Mouse (Mus musculus) ES-CJ7 (cell line): ENCODE results near the gene Spink2.

Experiments
- DNase-seq: peaks from one replicate; pipeline ENCODE4 v3.0.0; 2011; ENCODE audit warnings: low read depth, low spot score

Spink2 gene

GRCm38 (mm10) chr5:77193951-77194350 lies 17.3 kb downstream of the Spink2 start:
- peak; percentile 81 for DNase-seq

DNA sequence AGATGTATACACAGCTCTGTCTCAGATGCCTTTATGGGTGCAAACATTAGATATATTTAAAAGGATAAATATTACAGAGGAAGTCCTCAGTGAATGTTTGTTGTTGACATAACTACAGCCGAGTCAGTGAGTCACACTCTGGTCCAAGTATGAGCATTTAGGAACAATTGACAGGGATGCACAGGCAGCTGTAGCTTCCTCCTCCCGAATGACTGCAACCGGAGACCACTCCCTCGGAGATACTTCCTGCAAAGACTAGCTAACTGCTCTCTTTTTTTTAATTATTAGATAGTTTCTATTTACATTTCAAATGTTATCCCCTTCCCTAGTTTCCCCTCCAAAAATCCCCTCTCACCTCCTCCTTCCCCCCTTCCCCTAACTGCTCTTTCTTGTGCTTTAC lies 18.0 kb downstream of the Spink2 start:
- DNase-seq, result no peak

- no peak for DNase-seq
Measured at GRCm38 (mm10) chr5:77191631-77192030, 19.6 kb downstream of the Spink2 start.

GRCm38 (mm10) chr5:77191106-77191505 lies 20.2 kb downstream of the Spink2 start:
- no peak for DNase-seq

- peak; percentile 80 for DNase-seq
Measured at GRCm38 (mm10) chr5:77188738-77189137, 22.5 kb downstream of the Spink2 start.

- no peak for DNase-seq
Measured at GRCm38 (mm10) chr5:77185351-77185750, 25.9 kb downstream of the Spink2 start.

DNA sequence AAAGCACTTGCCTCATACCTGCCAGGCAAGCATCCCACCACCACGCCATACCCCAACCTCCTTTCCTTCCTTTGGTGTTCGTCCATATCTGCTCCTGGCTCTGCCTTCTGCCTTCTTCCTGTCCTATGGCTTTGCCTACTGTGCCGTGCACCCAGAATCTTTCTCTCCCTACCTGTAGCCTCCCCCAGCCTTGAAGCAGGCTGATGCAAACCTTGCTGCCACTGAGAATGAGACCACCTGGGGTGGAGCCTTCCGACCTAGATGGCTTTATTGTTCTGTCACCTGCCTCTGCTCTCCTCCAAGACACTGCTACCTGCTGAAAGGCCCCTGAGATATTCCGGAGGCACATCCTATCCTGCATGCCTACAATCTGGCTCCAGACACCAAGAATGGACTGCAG lies 27.4 kb downstream of the Spink2 start:
- DNase-seq, result peak; percentile 37

DNA sequence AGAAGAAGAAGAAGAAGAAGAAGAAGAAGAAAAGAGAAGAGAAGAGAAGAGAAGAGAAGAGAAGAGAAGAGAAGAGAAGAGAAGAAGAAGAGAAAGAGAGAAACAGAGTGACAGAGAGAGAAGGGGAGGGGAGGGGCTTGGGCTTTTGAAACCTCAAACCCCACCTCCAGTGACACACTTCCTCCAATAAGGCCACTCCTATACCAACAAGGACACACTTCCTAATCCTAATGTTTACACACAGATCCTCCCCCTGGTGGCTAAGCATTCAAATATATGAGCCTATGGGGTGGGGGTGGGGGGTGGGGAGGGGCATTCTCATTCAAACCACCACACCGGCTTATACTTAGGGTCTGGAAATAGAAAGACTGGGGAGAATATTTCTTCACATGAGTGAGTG lies 27.9 kb downstream of the Spink2 start:
- DNase-seq, result peak; percentile 50

GRCm38 (mm10) chr5:77181508-77181907 lies 29.8 kb downstream of the Spink2 start:
- DNase-seq, result no peak

- DNase-seq, result no peak
Measured at GRCm38 (mm10) chr5:77178976-77179375, 32.3 kb downstream of the Spink2 start.

GRCm38 (mm10) chr5:77178008-77178407 lies 33.3 kb downstream of the Spink2 start:
- no peak for DNase-seq

- no peak for DNase-seq
Measured at GRCm38 (mm10) chr5:77174779-77175178, 36.5 kb downstream of the Spink2 start.

GRCm38 (mm10) chr5:77170593-77170992 lies 40.7 kb downstream of the Spink2 start:
- DNase-seq, result peak; percentile 41

DNA sequence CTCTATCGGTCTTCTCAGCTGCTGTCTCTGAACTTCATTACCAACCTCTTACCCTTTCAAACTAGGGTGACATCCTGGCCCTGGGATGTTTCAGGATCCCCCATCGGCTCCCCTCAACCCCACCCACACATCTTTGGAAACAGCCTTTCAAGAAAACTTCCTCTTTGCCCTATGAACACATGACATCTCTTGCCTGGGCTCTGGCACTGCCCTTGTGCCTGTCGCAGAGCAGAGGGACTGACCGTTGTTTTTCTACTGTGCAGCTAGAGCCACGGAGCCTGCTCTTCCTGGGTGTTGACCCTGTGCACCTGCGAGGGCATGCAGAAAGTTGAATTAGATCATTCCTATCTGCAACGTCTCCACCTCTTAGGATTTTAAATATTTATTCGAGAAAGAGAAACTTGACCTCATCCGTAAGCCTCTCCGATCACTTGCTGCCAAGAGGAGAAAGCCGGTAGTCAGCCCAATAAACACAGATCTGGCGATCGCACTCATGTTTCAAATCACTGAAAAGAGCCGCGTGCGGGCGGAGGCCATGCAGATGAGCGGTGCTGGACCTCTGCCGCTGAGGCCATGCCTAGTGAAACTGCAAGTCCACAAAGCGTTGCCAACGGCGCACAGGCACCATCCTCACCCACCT lies 43.8 kb downstream of the Spink2 start:
- DNase-seq, result no peak

- no peak for DNase-seq
Measured at GRCm38 (mm10) chr5:77165703-77166625, 45.3 kb downstream of the Spink2 start.

GRCm38 (mm10) chr5:77163597-77163996 lies 47.7 kb downstream of the Spink2 start:
- no peak for DNase-seq

DNA sequence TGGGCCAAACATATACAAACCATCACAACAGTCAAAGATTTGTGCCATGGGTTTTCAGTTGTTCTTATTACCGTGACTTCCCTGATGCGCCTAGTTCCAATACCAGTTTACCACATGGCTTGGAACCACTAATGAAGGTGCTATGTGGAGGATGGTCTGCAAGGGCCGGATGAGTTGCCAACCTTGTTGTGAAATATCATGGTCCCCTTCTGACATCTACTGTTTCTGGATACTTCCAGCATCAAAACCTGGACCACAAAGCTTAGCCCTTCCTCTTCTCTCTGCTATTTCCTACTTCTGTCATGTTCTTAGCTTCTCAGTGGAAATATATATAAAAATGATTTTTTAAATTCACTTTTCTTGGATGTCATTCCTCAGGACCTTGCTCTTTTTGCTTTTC lies 48.7 kb downstream of the Spink2 start:
- no peak for DNase-seq

DNA sequence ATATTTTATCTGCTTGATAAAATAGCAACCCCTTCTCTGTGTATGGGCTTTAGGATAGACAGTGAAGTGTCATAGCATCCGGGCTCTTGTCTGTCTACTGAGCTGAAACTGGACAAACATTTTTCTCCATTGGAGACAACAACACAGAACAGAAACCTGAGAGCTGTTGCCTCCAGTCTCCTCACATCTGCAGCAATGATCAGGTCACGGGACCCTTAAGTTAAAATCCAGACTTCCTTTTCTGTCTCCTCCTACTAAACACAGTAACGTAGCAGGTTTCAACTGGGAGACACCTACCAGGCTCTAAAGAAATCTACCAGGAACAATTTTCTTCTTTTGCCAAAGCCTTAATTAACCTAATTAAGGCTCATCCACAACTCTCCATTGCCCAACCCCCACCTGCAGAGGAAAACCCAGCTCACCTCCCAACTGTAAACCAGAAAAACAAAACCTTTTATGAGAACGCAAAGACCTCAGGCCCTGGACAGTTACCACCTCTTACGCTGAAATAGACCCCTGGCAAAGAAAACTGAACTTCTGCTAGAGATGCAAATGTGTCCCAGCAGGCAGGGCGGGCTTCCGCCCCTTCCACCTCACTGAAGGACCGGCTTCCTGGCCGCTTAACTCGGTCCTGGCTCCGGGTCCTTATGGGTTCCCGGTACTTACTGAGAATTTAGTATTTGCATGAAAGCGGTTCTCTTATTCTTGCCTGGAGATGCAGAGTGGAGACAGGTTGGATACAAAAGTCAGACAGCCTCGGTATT lies 53.3 kb downstream of the Spink2 start:
- no peak for DNase-seq

GRCm38 (mm10) chr5:77156938-77157337 lies 54.3 kb downstream of the Spink2 start:
- no peak for DNase-seq

GRCm38 (mm10) chr5:77155526-77155925 lies 55.7 kb downstream of the Spink2 start:
- no peak for DNase-seq
